Mouse (Mus musculus) ovary, postnatal 36 days (tissue): ENCODE measurements at regions not wholly inside any gene's neighbourhood (a gene's known extent, or its start where the extent isn't known, plus 50 kb on each side); places are given as distances from the start of the nearest gene placed in this dataset.
"Not testable (repeated sequence)": the region's sequence is repeated elsewhere in the genome, so short reads cannot be mapped to it uniquely, and the experiment has no call there.

ENCODE experiments used
- DNase-seq: peaks from one replicate; pipeline ENCODE4 v3.0.0; 2022; ENCODE audit warnings: low spot score, mixed read lengths

DNA sequence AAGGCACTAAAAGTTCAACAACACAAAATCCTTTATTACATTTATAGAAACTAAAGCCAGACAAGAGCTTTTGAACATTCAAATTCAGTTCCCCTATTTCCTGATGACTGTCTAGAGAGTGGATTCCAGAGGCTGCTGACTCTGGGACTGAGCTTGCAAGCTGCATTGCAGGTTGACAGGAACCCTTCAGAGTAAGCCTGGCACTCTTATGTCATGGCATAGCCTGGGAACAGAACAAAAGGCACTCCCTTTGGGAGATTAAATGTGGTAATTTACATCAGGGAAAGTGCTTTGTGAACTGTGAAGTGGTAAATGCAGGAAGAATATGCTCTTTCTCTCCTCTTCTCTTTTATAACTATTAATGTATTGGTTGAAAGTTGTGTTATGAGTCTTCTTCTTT is 847.3 kb downstream of the Bcl11a start:
- DNase-seq: no peak

DNA sequence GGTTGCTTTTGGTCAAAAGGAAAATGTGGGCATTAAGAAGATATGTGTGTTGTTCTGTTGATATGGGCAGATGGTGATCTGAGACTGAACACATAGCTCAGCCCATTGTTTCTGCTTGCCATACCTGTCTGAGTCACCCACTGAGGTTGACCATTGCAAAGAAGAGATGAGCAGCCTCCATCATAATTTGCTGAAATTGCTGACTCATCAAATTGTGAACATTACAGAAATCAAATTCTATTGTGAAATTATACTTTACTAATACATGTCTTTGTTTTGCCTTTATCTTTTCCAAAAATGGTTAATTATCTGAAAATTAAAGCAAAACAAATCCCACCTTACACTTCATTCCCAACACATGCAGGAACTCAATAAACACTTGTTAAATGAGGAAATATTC is 865.8 kb downstream of the Bcl11a start:
- DNase-seq: no peak

DNA sequence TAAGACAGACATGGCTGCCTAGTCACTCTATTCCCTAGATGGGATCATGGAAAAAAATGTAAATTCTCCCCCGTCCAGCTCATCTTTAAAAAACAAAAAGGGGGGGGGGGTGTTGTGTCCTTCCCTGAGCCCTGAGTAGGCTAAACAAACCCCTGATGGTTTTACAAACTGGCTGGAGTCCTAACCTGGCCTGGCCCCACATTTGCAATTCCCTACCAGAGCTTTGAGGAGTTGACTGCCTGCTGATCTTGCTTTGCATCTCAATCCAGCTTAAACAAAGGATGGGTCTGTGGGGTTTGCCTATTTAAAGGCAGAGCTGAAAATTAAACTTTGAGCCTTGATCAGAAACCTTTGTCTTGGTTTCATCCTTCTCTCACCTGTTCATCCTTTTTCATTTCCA is 873.3 kb downstream of the Bcl11a start:
- DNase-seq: no peak

DNA sequence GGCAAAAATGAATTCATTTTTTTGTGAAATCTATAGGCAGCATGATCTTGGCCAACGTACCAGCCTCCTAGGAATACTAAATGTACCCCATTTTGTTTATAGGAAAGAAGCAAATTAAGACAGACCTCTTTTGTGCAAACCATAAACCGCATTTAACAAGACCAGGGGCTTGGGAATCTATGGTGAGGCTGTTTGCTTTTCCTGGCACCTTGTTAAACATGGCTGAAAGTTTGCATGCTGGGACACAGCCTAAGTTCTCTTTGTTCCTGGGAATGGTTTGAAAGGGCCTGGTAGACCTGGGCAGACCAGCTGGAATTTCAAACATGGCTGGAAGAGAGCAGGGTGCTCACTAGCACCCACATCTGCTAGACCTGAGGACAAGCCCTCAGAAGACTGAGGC is 894.5 kb downstream of the Bcl11a start:
- no peak for DNase-seq

DNA sequence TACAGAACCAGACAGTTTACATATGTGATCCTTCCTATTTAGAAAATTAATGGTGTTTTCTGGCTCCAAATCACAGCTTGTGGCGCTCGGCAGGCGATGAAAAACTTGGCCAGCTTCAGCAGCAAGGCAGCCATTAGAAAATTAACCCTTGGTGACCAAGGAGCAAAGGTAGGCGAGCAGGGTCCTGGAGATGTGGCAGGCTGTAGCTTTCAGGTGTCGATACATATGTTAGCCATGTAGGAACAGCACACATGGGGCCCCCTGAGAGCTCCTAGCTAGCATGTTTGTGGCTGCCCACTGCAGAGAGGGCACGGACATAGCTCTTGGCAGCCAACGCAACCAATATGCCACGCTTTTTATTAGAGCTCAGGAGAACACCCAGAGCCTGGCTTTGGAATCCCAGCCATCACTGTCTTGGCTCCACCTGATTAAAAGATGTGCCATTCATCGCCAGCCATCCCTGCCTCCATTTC is 902.4 kb downstream of the Bcl11a start:
- no peak for DNase-seq

DNA sequence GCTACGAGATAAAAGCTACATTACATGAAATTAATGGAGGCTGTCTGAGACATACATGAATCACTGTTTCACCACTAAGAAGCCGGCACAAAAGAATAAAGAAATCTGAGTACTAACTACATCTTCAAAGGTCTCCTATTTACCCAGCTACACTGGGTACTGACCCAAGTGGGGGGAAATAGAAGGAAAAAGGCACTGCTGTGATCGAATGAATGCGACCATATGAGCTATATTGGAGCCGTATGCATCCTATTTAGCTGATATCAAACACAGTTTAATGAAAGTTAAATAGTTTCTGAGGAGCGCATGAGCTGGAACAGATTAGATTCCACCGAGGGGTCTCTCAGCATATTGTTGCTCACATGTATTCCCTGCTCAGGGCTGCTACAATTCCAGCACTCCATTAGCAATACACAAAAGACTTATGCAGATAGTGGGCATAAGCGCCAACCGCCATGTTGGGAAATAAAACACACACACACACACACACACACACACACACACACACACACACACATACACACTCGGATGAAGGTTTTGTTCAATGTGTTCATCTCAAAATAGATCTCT is 905.3 kb downstream of the Bcl11a start:
- DNase-seq: no peak

DNA sequence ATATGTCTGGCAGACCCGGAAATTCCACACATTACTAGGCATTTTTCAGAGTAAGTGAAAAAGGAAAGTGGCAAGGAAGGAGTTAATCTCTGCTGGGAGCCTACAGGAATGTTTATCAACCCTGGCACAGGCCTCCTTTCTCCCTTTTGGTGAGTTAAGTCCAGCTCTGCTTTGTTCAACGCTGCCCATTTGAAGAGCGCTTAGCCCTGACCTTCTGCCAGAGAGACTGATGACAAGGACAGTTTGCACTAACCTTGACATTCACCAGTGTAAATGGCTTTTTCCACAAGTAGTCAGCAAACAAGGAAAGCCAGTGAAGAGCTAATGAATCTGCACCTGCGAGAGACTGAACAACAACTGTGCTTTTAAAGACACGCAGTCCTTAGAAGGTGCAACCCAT is 927.6 kb downstream of the Bcl11a start:
- DNase-seq: peak; percentile 12

DNA sequence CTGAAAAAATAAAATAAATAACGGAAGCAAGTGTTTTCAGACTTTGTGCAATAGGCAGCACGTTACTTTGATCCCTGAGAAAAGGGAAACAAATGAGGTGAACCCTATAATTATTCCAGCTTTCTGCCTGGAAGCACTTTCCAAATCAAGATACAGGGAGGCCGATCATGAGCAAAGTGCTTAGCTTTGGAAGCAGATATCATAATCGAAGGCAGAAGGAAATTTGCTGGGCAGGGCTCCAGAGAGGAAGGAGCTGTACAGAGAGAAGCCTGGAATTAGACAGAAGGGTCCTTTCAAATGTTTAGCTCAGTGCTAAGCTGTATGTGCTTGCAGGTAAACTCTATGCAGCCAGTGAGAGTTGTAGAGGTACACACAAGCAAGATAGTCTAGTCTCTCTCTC is 948.9 kb downstream of the Bcl11a start:
- no peak for DNase-seq

DNA sequence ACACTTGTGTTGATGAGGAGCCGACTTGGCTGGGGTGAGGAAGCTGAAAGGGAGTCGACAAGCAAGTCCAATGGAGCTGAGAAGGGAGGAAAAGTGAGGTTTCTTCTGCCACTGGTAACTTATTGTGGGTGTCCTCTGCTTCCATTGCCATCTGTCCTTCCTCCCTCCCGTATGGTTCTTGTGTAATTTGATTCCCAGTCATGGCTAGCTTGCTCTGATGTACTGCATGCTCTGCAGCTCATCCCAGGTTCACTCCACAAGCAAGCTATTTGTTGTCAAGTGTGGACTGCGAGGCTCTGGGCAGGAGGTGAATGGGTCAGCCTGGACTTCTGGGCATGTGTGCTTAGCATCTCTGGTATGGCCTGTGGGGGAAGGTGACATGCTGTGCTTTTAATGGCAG is 963.1 kb downstream of the Bcl11a start:
- no peak for DNase-seq

DNA sequence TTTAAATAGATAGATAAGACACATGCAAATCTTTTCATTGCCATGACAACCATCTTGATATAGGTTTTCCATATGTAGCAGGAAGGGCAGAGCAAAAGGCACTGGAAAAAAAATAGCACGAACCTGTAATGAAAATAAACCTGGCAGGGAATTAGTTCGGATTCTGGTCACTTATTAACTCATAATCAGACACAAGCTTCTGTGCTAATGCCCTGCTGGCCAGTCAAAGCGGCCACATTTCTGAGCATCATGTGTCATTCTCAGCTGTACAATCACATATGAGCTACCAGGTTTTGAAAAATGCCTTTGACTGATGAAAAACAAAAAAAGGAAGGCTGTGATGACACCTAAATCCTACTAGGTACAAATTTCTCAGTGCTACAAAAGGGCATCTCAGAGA is 964.9 kb downstream of the Bcl11a start:
- no peak for DNase-seq

DNA sequence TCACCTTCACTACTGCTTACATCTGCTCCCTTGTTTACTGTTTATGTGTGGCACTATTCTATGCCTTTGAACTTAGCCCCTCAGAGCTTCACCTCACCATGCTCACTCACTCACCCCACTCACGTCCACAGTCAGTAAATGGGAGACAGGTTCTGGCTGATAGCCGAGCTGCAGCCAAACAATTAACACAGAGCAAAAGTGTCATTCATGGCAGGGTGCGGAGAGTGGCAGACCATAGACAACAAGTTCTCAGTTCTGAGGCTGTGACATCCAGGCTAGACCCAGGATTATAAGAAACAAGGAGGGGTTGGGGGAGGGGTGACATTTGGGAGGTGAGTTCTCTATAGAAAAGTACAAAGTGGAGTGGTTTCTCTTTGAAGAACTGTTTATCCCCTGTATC is 967.5 kb downstream of the Bcl11a start:
- DNase-seq: no peak

DNA sequence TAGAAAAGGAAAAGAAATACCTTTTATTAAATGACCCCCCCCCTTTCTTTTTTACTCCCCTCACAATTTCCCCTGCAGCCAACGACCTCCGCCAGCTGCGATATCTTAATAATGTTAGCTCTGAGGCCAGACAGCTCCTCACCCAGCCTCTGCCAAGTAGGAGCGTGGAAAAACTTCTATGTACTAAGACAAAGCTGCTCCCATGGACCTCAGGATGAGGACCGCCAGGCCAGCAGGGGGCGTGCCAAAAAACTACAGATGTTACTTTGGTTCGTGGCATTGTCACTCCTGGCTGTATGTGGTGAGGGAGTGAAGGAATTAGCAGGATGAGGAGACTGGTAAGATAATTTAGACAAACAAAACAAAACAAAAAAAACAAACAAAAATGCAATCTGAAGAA is 968.1 kb downstream of the Bcl11a start:
- DNase-seq: peak; percentile 12

DNA sequence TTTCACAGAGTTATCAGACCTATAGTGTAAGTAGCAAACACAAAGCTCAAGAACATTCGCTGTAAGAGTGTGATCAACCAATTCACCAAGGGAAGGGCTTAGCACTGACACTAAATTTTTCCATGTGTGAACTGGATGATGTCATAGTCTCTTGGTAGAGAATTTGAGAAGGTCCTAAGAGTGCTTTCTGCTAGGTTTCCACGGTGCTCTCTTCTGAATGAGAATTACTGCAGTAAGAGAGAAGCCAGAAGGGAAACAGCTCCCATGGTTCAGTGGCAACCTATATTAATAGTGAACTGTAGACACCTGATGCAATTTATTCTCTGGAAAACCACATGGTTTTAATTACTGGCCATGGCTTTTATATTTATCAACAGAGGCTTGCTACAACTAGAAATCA is 977.8 kb downstream of the Bcl11a start:
- no peak for DNase-seq

DNA sequence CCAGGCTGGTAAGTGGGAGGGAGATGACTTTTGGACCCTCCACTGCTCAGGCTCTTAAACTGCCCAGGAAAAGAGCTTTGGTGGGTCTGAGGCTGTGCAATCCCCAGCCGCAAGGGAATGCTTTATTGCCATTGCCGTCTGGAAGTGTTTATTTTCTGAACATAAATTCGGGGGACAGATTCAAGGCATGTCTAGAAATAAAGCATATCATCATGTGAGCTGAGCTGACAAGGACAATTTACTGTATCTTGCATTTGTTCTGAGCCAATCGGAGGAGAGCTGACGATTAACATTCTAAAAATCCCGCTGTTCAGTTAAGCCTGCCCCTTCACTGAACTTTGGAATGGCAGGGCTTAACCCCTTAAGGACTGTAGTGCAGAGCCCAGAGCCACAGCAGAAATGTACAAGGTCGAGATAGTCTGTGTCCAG is 979.3 kb downstream of the Bcl11a start:
- no peak for DNase-seq

DNA sequence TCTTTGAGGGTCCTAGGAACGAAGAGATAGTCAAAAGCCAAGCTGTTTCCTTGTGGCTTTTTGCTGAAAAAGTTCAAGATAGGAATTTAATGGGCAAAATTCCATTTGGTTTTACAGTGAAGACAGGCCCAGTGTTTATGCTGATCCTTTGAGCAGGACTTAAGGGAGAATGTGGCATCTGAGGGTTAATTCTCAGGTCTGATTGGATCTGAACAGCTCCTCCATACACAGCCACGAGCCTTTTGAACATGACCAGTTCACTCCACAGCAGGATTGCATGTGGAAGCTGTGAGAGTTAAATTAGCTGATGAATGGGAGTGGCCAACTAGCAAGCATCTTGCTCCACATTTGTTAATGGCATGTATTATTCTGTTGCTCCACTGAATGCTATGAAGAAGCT is 979.7 kb downstream of the Bcl11a start:
- no peak for DNase-seq

DNA sequence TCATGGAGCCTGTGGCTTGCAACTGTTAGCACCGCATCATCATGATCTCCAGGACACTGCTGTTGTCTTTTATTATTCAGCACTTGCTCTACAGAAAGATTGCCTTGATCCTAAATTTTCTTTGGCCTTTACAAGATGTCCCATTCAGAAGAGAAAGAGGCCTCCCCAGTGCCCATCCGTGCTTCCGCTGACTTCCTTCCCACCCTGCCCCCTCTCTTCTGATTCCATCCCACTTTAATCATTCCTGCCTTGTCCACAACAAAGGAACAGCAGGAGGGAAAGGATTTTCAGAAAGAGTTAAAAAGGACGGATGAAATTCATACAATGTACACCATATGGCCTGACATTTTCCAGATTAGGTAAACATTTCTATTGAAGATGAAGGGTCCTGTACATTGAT is 985.2 kb downstream of the Bcl11a start:
- DNase-seq: no peak

DNA sequence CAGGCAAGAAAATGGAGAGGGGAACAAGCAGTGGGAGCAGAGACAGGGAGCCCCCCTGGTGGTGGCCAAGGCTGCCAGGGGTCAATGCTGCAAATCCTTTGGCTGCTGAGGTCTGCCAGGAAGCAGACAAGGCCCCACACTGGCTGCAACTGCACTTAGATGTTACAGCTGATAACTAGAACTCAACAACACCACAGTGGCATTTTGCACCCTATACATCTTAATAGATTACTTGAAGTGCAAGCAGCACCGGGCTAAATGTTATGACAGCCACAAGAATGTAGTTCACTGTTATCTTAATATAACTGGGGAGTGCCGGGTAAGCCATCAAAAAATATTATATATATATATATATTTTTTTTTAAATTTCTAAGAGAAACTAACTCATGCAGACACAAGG is 986.1 kb downstream of the Bcl11a start:
- DNase-seq: no peak

DNA sequence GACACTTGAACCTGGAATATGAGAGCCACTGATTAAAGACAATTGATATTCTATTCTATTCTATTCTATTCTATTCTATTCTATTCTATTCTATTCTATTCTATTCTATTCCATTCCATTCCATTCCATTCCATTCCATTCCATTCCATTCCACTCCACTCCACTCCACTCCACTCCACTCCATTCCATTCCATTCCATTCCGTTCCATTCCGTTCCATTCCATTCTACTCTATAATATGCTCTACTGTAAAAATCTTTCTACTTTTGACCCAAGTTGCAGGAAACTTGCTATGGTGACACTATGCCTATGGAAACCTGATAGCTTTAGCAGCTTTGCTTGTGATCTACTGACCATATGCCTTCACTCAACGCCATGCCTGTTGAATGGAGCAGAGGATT is 1022.1 kb downstream of the Bcl11a start:
- not testable (repeated sequence) for DNase-seq

DNA sequence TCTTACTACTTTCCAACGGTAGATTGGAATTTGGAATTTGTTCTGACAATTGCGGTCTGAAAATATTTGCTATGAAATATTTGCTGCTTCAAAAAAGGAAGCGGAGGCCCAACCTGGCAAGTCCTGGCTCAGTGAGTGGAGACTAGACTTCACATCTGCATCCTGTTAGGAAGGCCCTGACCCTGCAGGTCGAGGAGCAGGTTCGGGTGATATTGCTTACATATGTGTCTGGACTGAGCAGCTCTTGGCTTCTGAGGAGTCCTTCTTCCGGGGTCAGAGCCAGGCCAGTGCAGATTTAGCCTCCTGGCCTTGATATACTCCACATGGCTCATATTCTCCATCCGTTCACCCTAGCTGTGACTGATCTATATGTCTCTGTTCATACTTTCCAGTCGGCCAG is 1026.6 kb downstream of the Bcl11a start:
- DNase-seq: no peak

DNA sequence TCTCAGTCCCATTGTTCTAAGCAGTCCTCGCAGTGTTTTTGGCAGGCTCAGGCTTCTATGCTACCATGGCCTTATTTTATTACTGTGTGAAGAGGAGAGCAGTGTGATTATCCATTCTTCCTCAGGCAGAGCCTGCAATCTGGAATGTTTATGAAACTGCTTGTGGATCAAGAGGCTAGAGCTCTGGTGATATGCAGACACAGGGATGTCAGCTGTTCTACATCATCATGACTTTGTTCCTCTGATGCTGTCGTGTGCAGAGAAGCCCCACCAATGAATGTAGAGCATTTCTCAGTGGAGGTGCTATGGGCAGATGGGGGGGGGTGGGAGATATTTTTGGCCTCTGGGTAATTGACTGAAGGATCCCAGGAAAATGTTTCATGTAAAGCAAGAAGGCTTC is 1046.6 kb downstream of the Bcl11a start:
- DNase-seq: no peak

DNA sequence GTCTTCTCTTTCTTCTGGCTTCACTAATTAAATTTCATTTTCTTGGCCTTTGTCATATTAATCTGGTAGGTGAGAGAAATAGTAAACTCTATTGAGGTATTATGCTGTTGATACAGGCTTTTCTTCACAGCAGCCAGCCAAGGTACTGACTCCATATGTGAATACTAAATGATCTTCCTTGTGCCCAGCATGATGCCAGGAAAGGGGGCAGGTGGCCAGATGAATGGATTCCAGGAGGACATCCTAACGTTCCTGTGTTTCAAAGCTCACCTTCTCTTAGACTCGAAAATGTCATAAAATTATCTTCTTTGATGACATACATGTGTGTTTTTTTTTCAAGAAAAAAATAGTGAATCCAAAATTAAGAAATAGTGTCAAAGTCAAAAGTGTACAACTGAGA is 1064.4 kb downstream of the Bcl11a start:
- no peak for DNase-seq

DNA sequence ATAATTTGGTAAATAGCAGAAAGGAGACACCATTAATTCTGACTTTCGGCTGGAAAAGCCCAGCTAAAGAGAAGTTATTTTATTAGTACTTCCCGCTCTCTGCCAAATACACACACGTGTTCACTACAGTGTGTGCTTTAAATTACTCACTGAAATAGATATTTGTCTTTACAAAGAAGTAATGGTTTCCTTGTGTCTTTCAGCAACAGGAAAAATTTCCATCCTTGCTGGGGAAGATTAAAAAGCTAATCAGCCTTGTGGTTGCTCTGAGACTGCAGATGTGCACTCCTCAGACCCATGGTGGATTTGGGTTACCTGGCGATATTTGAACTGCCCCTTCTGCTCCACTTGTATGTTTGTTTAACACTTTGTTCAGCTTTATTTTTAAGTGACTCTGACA is 1065.0 kb downstream of the Bcl11a start:
- no peak for DNase-seq

DNA sequence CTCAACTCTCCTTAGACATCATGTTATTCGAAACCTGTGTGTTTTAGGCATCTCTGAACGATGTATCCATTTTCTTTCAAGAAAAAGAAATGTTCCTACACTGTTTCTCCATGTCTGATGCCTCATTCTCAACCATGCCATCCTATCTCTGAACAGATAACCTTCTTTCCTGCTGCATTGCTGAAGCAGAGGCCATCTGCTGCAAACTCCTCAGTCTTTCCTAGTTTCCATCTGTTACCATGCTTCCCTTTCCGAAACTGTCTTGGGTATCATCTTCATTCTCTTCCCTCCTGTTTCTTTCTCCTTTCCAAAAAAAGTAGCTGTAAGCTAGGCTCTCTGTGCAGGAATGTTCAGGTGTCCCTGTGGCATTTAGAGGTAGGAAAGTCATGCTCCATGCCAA is 1063.3 kb downstream of the 5730522E02Rik start:
- no peak for DNase-seq

DNA sequence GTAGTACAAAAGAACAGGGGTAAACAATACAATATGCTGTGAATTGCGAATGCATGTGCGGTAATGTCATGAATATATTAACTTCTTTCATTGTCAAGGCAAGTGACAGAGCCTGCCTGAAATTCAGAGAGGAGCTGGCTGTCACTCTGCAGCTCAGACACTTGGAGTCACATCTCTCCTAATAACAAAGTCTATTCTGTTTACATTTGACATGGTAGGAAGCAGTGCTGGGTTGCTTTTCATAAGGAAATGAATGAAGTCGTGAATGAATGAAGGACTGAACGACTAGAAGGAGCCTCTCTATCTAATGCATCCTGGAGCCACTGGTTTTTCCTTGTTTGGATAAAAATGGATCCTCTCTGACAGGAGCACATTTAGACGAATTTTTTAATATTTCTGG is 1053.9 kb downstream of the 5730522E02Rik start:
- no peak for DNase-seq
